11 mouse cellular contexts compared by ENCODE assay signal in the genomic region with DNA sequence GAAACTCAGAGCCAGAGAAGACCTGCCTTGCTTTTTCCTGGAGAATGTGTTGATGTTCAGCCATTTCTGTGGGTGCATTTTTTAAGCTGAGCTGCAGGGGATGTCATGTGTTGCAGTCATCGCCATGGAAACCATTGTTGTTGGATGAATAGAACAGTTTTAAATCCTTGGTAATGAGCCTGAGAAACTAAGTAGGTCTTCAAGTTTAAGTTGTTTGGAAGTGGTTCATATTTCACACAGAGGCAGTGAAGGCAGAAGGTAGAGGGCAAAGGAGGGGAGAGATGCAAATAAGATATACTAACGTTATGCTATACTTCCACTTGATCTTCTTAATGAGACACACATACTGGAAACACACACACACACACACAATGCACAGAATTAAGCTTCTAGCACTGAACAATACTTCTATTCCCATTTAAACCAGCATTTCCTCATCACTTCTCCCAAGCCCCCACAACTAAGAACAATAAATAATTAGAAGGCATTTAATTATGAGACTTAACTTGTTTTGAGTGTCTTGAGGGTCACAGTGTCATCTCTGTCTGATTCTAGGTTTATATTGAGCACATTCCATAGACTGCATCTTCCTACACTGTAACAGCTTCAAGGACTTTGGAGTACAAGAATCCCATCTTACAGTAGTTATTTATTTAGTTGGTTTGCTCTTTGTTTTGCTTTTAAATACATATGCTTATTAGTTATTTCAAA.
DNase-seq lines count a peak whose midpoint lies in the region; ATAC-seq lines count a peak whose summit lies in the region.
"Had no signal": no experiment of that assay in that cellular context is flagged by ENCODE, and none has a peak within 500 bp of the region (broad histone marks: within the 10 kb centered on the region; RNA-seq: fewer than 3 reads in every experiment).

No protein-coding gene starts in this region.

- ATAC-seq in forebrain, embryonic 15.5 days (replicated peaks) = peak; percentile 67
- peak; percentile 90 for ATAC-seq in midbrain, embryonic 11.5 days (ENCODE audit: low FRiP score)
- ATAC-seq: liver, postnatal 0 days had no signal

- no peak overlapping the region for H3K4me3 ChIP-seq in forebrain, embryonic 15.5 days
- no peak overlapping the region for H3K4me3 ChIP-seq in midbrain, embryonic 11.5 days (ENCODE audit: low read depth, low read length)
- H3K4me3 ChIP-seq: heart, embryonic 15.5 days had no signal

- H3K4me2 ChIP-seq in forebrain, embryonic 15.5 days (replicated peaks) = no peak overlapping the region
- peak overlapping the region; percentile 6; the same call in 1 of the 2 replicates for H3K4me2 ChIP-seq in midbrain, embryonic 11.5 days
- H3K4me2 ChIP-seq: heart, embryonic 15.5 days had no signal

- H3K27ac ChIP-seq in forebrain, embryonic 15.5 days (replicated peaks) = peak overlapping the region; percentile 73
- H3K27ac ChIP-seq in midbrain, embryonic 11.5 days (ENCODE audit: low read depth, low read length) = no peak overlapping the region
- H3K27ac ChIP-seq: heart, embryonic 15.5 days had no signal

- no peak overlapping the region for H3K9ac ChIP-seq in forebrain, embryonic 15.5 days (replicated peaks)
- no peak overlapping the region for H3K9ac ChIP-seq in midbrain, embryonic 11.5 days (ENCODE audit: low read length)
- H3K9ac ChIP-seq: heart, embryonic 15.5 days; liver, postnatal 0 days had no signal

- H3K9me3 ChIP-seq in forebrain, embryonic 15.5 days = no peaks in the 10 kb centered on the region
- no peaks in the 10 kb centered on the region for H3K9me3 ChIP-seq in midbrain, embryonic 11.5 days (ENCODE audit: control insufficient read depth, low read length)
- H3K9me3 ChIP-seq: heart, embryonic 15.5 days had no signal

- DNase-seq in ES-CJ7 (ENCODE audit: low read depth, low spot score) (peak; percentile 5), ZHBTc4 (ENCODE audit: low read depth, low spot score) (peak; percentile 13)
- DNase-seq in midbrain, embryonic 11.5 days (ENCODE audit: low spot score, missing footprints) = peak; percentile 96
- DNase-seq in gastrocnemius, adult 8-10 months (ENCODE audit: low spot score in 2 of 2) = no peak
- DNase-seq in gastrocnemius, postnatal 10 days = no peak
- no peak for DNase-seq in testis, postnatal 10 days (ENCODE audit: low spot score)
- DNase-seq in heart, adult 8-10 months (ENCODE audit: low spot score) = no peak
- DNase-seq: kidney, postnatal 36 days; liver, postnatal 0 days had no signal

- no peaks in the 10 kb centered on the region for H3K27me3 ChIP-seq in forebrain, embryonic 15.5 days
- no peaks in the 10 kb centered on the region; the same call in 1 of the 2 replicates for H3K27me3 ChIP-seq in midbrain, embryonic 11.5 days (ENCODE audit: control insufficient read depth, insufficient read depth, low read length)
- H3K27me3 ChIP-seq: heart, embryonic 15.5 days had no signal

- peaks cover 39% of the 10 kb centered on the region for H3K4me1 ChIP-seq in forebrain, embryonic 15.5 days
- peaks cover 18% of the 10 kb centered on the region for H3K4me1 ChIP-seq in midbrain, embryonic 11.5 days (ENCODE audit: control insufficient read depth, insufficient read depth, low read length)
- H3K4me1 ChIP-seq: heart, embryonic 15.5 days had no signal

- H3K36me3 ChIP-seq in forebrain, embryonic 15.5 days = no peaks in the 10 kb centered on the region
- no peaks in the 10 kb centered on the region for H3K36me3 ChIP-seq in midbrain, embryonic 11.5 days (ENCODE audit: control insufficient read depth, insufficient read depth, low read length)
- H3K36me3 ChIP-seq: heart, embryonic 15.5 days had no signal

- 5% methylated on average over 2 of the region's 2 CpGs for WGBS in forebrain, embryonic 15.5 days
- WGBS in midbrain, embryonic 11.5 days = 15% methylated on average over 2 of the region's 2 CpGs

Comparison
In these comparisons a context has a peak if more than half of its experiments do, and no peak if none do; other contexts are left out.
1. DNase-seq: peak in ES-CJ7 (single experiment), ZHBTc4 (single experiment) and midbrain, embryonic 11.5 days (single experiment); none in gastrocnemius, adult 8-10 months (0 of 2), gastrocnemius, postnatal 10 days (single experiment), testis, postnatal 10 days (single experiment) and heart, adult 8-10 months (single experiment).